Mouse (Mus musculus): Measurements from ENCODE around the gene Wnt9b. TPM values are rescaled to one million over a fixed set of nuclear protein-coding genes. Genes with fewer than 3 reads are reported as not detected.

The Wnt9b gene
- total and polyA plus RNA-seq, 3 experiments = not detected

DNA sequence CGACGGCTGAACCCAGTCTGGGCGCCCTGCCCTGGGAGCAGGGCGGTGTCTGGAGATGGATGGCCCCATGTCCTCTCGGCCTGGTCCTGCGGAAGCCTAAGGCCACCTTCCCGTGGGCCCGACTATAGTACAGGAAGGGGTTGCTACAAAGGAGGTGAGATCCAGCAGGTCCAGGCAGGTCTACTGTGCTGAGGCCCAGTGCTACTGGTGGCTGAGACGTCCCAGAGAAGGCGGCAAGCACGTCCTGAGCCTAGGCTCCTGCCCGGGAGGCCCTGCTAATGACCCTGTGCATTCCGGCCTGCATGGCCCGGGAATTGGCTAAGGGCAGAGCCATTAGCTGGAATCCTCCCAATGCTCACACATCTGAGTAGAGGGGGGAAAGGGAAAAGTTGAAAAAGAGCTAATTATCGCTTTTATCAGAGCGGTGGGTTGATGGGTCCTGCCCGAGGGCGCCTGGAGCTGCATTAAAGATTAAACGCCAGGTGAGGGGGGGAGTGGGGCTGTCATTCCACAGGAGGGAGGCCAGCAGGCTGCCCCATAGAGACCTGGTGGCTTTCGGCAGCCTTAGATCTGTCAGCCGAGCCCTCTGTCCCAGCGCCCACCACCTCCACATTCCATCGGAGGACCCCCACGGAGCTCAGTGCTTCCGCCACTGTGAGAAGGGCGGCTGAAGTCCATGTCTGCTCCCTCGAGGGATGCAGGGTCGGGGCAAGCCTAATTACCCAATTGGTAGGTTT lies 37.6 kb downstream of the Wnt9b start:
- Histone ChIP-seq H3K27ac (ENCODE audit: control insufficient read depth, low read depth, low read length) (no peak overlapping the region), H3K9me3 (replicated peaks; ENCODE audit: insufficient read depth, low read length) (no peaks in the 10 kb centered on the region), H3K36me3 (ENCODE audit: control insufficient read depth in 1 of 2, insufficient read depth in 2 of 2, low read length in 2 of 2) (no peaks in the 10 kb centered on the region), H3K4me3 (ENCODE audit: control insufficient read depth in 1 of 2, insufficient read depth in 1 of 2, low read depth in 2 of 2, low read length in 2 of 2) (no peak overlapping the region), H3K9ac (ENCODE audit: control insufficient read depth, low read depth, low read length, poor library complexity, severe bottlenecking) (no peak overlapping the region), H3K27me3 (ENCODE audit: control insufficient read depth in 1 of 2, insufficient read depth in 2 of 2, low read length in 2 of 2) (peaks cover 0 to 3% of the 10 kb centered on the region in 2 experiments; a peak in 2 of 4 replicates), H3K79me2 (ENCODE audit: control insufficient read depth, insufficient read depth, low read length, poor library complexity) (no peaks in the 10 kb centered on the region), H3K4me1 (ENCODE audit: control insufficient read depth in 1 of 2, insufficient read depth in 2 of 2, low read length in 2 of 2) (no peaks in the 10 kb centered on the region)
- no peak for TF ChIP-seq SMC3 (IDR thresholded peaks at IDR 0.05; ENCODE audit: low read depth, low read length)
- DNase-seq (ENCODE audit: low read depth, low spot score) = no peak

- no peaks in the 10 kb centered on the region for H3K36me3 ChIP-seq (ENCODE audit: control insufficient read depth in 1 of 2, insufficient read depth in 2 of 2, low read length in 2 of 2)
- H3K79me2 ChIP-seq (ENCODE audit: control insufficient read depth, insufficient read depth, low read length, poor library complexity) = no peaks in the 10 kb centered on the region
- no peak overlapping the region for H3K4me3 ChIP-seq (ENCODE audit: control insufficient read depth in 1 of 2, insufficient read depth in 1 of 2, low read depth in 2 of 2, low read length in 2 of 2)
- no peak overlapping the region for H3K27ac ChIP-seq (ENCODE audit: control insufficient read depth, low read depth, low read length)
- H3K9me3 ChIP-seq (replicated peaks; ENCODE audit: insufficient read depth, low read length) = no peaks in the 10 kb centered on the region
- TF ChIP-seq MEF2A (IDR thresholded peaks at IDR 0.05; ENCODE audit: extremely low read depth, insufficient replicate concordance, low read depth, low read length, poor library complexity, severe bottlenecking) (no peak), MXI1 (IDR thresholded peaks at IDR 0.05; ENCODE audit: low read depth, low read length) (no peak), RAD21 (IDR thresholded peaks at IDR 0.05; ENCODE audit: low read depth, low read length) (no peak), ZC3H11A (IDR thresholded peaks at IDR 0.05; ENCODE audit: low read depth, low read length) (no peak), CHD2 (IDR thresholded peaks at IDR 0.05; ENCODE audit: low read length) (no peak), MAX (IDR thresholded peaks at IDR 0.05; ENCODE audit: low read length) (no peak), E2F4 (IDR thresholded peaks at IDR 0.05; ENCODE audit: borderline replicate concordance, low read depth, low read length) (no peak), GATA1 (IDR thresholded peaks at IDR 0.05; ENCODE audit: low read depth, low read length) (no peak)
- H3K27me3 ChIP-seq (ENCODE audit: control insufficient read depth in 1 of 2, insufficient read depth in 2 of 2, low read length in 2 of 2) = peaks cover 0 to 3% of the 10 kb centered on the region in 2 experiments; a peak in 3 of 4 replicates
- H3K4me1 ChIP-seq (ENCODE audit: control insufficient read depth in 1 of 2, insufficient read depth in 2 of 2, low read length in 2 of 2) = no peaks in the 10 kb centered on the region
- no peak for DNase-seq (ENCODE audit: low read depth, low spot score)
- no peak overlapping the region for H3K9ac ChIP-seq (ENCODE audit: control insufficient read depth, low read depth, low read length, poor library complexity, severe bottlenecking)
Measured at GRCm38 (mm10) chr11:103709982-103710381, 39.6 kb downstream of the Wnt9b start.

GRCm38 (mm10) chr11:103707005-103707404 lies 42.6 kb downstream of the Wnt9b start:
- H3K4me1 ChIP-seq (ENCODE audit: control insufficient read depth in 1 of 2, insufficient read depth in 2 of 2, low read length in 2 of 2) = no peaks in the 10 kb centered on the region
- H3K9me3 ChIP-seq (replicated peaks; ENCODE audit: insufficient read depth, low read length) = no peaks in the 10 kb centered on the region
- no peaks in the 10 kb centered on the region; a peak in 2 of 4 replicates for H3K27me3 ChIP-seq (ENCODE audit: control insufficient read depth in 1 of 2, insufficient read depth in 2 of 2, low read length in 2 of 2)

More at GRCm38 (mm10) chr11:103707005-103707404, 42.6 kb downstream of the Wnt9b start:
- Histone ChIP-seq H3K27ac (ENCODE audit: control insufficient read depth, low read depth, low read length) (no peak overlapping the region), H3K36me3 (ENCODE audit: control insufficient read depth in 1 of 2, insufficient read depth in 2 of 2, low read length in 2 of 2) (no peaks in the 10 kb centered on the region), H3K79me2 (ENCODE audit: control insufficient read depth, insufficient read depth, low read length, poor library complexity) (no peaks in the 10 kb centered on the region), H3K9ac (ENCODE audit: control insufficient read depth, low read depth, low read length, poor library complexity, severe bottlenecking) (no peak overlapping the region), H3K4me3 (ENCODE audit: control insufficient read depth in 1 of 2, insufficient read depth in 1 of 2, low read depth in 2 of 2, low read length in 2 of 2) (no peak overlapping the region)
- no peak for DNase-seq (ENCODE audit: low read depth, low spot score)
- TF ChIP-seq JUND (IDR thresholded peaks at IDR 0.05; ENCODE audit: low read depth, low read length) (no peak), ELF1 (IDR thresholded peaks at IDR 0.05; ENCODE audit: low read depth, low read length) (no peak), USF2 (IDR thresholded peaks at IDR 0.05; ENCODE audit: borderline replicate concordance in 1 of 2, insufficient read depth in 1 of 2, low read depth in 1 of 2, low read length in 2 of 2) (no peak), RAD21 (IDR thresholded peaks at IDR 0.05; ENCODE audit: low read depth, low read length) (no peak), POLR2AphosphoS2 (IDR thresholded peaks at IDR 0.05; ENCODE audit: low read length) (no peak), MAX (IDR thresholded peaks at IDR 0.05; ENCODE audit: low read length) (no peak), CHD2 (IDR thresholded peaks at IDR 0.05; ENCODE audit: low read length) (no peak)

Data from MEL (cell line).